Mouse (Mus musculus) small intestine, adult 2 months (tissue): ENCODE measurements around the gene Tnik.

Experiments used
- CTCF ChIP-seq: fragments of 200-500 bp; IDR thresholded peaks from 2 replicates; pipeline ENCODE4 v1.5.1; 2012; ENCODE audit warnings: low read depth, mild to moderate bottlenecking, control low read depth, inconsistent platforms, low read length, moderate library complexity, mixed read lengths; ENCODE audit not compliant: insufficient replicate concordance, insufficient read length; ENCODE audit errors: extremely low read depth
- POLR2A ChIP-seq: fragments of 200-500 bp; IDR thresholded peaks from 2 replicates; pipeline ENCODE4 v1.6.1; 2012; ENCODE audit warnings: low read depth, mild to moderate bottlenecking, control low read depth, inconsistent platforms, low read length, moderate library complexity

DNA sequence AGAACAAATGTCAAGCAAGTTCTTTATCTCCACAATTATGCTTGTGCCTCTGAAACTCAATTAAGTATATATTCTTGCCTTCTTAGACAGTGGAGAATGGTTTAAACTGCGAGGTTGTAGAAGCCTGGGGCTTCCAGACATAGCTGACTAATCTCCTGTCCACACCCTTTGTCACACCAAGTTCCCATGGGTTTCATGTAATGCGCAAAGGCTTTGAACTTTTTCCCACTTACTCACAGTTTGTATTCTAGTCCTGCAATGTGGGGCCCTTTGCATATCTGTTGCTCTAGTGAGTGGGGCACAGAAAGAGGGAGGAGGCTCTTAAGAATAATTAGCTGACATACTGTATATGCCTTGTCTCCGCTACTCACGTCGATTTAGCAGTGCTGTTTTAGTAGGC is 174.4 kb downstream of the Tnik start:
- TF ChIP-seq POLR2A (no peak), CTCF (no peak)
